Mouse (Mus musculus): ENCODE results near the gene Tex29. TPM values are rescaled to one million over a fixed set of nuclear protein-coding genes. Genes with fewer than 3 reads are reported as not detected.
"Not testable (repeated sequence)": the region's sequence is repeated elsewhere in the genome, so short reads cannot be mapped to it uniquely, and the experiment has no call there.

Gene Tex29
- polyA plus RNA-seq, 1 experiment from 2014 or later = not detected

GRCm38 (mm10) chr8:11841571-11841970 is 1.3 kb downstream of the Tex29 start:
- H3K27ac ChIP-seq (ENCODE audit: low read length) = peak overlapping the region; percentile 23
- peaks cover 11% of the 10 kb centered on the region for H3K4me1 ChIP-seq (replicated peaks; ENCODE audit: control insufficient read depth, insufficient read depth, low read length)
- H3K4me3 ChIP-seq (ENCODE audit: low read length) = no peak overlapping the region
- H3K9me3 ChIP-seq (ENCODE audit: control insufficient read depth, low read length) = no peaks in the 10 kb centered on the region
- H3K4me2 ChIP-seq (ENCODE audit: low read depth, low read length) = peak overlapping the region; percentile 13; the same call in 1 of the 2 replicates
- no peaks in the 10 kb centered on the region for H3K27me3 ChIP-seq (ENCODE audit: control insufficient read depth, insufficient read depth, low read depth, low read length)
- no peak overlapping the region for H3K9ac ChIP-seq (ENCODE audit: low read length)
- ATAC-seq (ENCODE audit: low read depth) = peak; percentile 55
- no peaks in the 10 kb centered on the region for H3K36me3 ChIP-seq (ENCODE audit: control insufficient read depth, insufficient read depth, low read length)
- 21% methylated on average over 8 of the region's 8 CpGs for WGBS

- no peak overlapping the region for H3K27ac ChIP-seq (ENCODE audit: low read length)
- no peaks in the 10 kb centered on the region for H3K36me3 ChIP-seq (ENCODE audit: control insufficient read depth, insufficient read depth, low read length)
- no peaks in the 10 kb centered on the region for H3K27me3 ChIP-seq (ENCODE audit: control insufficient read depth, insufficient read depth, low read depth, low read length)
- 74% methylated on average over 8 of the region's 8 CpGs for WGBS
- no peaks in the 10 kb centered on the region for H3K9me3 ChIP-seq (ENCODE audit: control insufficient read depth, low read length)
- H3K4me3 ChIP-seq (ENCODE audit: low read length) = no peak overlapping the region
- H3K4me2 ChIP-seq (ENCODE audit: low read depth, low read length) = no peak overlapping the region
- peaks cover 11% of the 10 kb centered on the region for H3K4me1 ChIP-seq (replicated peaks; ENCODE audit: control insufficient read depth, insufficient read depth, low read length)
- no peak overlapping the region for H3K9ac ChIP-seq (ENCODE audit: low read length)
- ATAC-seq (ENCODE audit: low read depth) = no peak
Measured at GRCm38 (mm10) chr8:11842757-11843156, 2.5 kb downstream of the Tex29 start.

- Histone ChIP-seq H3K4me2 (ENCODE audit: low read depth, low read length) (no peak overlapping the region), H3K27ac (ENCODE audit: low read length) (no peak overlapping the region), H3K9ac (ENCODE audit: low read length) (no peak overlapping the region), H3K9me3 (ENCODE audit: control insufficient read depth, low read length) (no peaks in the 10 kb centered on the region), H3K27me3 (ENCODE audit: control insufficient read depth, insufficient read depth, low read depth, low read length) (no peaks in the 10 kb centered on the region), H3K4me1 (replicated peaks; ENCODE audit: control insufficient read depth, insufficient read depth, low read length) (peaks cover 11% of the 10 kb centered on the region), H3K4me3 (ENCODE audit: low read length) (no peak overlapping the region), H3K36me3 (ENCODE audit: control insufficient read depth, insufficient read depth, low read length) (no peaks in the 10 kb centered on the region)
- ATAC-seq (ENCODE audit: low read depth) = 0 out of 2 replicates have a peak, but pooled peaks have one; percentile 21
- WGBS = 67% methylated on average over 13 of the region's 13 CpGs
Measured at GRCm38 (mm10) chr8:11843677-11844315, 3.5 kb downstream of the Tex29 start.

GRCm38 (mm10) chr8:11844316-11844685 is 4.0 kb downstream of the Tex29 start:
- Histone ChIP-seq H3K9me3 (ENCODE audit: control insufficient read depth, low read length) (no peaks in the 10 kb centered on the region), H3K27me3 (ENCODE audit: control insufficient read depth, insufficient read depth, low read depth, low read length) (no peaks in the 10 kb centered on the region), H3K36me3 (ENCODE audit: control insufficient read depth, insufficient read depth, low read length) (no peaks in the 10 kb centered on the region), H3K27ac (ENCODE audit: low read length) (no peak overlapping the region), H3K4me1 (replicated peaks; ENCODE audit: control insufficient read depth, insufficient read depth, low read length) (peaks cover 11% of the 10 kb centered on the region), H3K9ac (ENCODE audit: low read length) (no peak overlapping the region), H3K4me2 (ENCODE audit: low read depth, low read length) (no peak overlapping the region), H3K4me3 (ENCODE audit: low read length) (no peak overlapping the region)
- WGBS = 59% methylated on average over 7 of the region's 7 CpGs
- peak; percentile 35; the same call in 1 of the 2 replicates for ATAC-seq (ENCODE audit: low read depth)

- no peaks in the 10 kb centered on the region; the same call in 1 of the 2 replicates for H3K4me1 ChIP-seq (replicated peaks; ENCODE audit: control insufficient read depth, insufficient read depth, low read length)
- H3K4me3 ChIP-seq (ENCODE audit: low read length) = no peak overlapping the region
- H3K27ac ChIP-seq (ENCODE audit: low read length) = no peak overlapping the region
- H3K9me3 ChIP-seq (ENCODE audit: control insufficient read depth, low read length) = no peaks in the 10 kb centered on the region
- H3K36me3 ChIP-seq (ENCODE audit: control insufficient read depth, insufficient read depth, low read length) = no peaks in the 10 kb centered on the region
- no peak overlapping the region for H3K9ac ChIP-seq (ENCODE audit: low read length)
- no peak overlapping the region for H3K4me2 ChIP-seq (ENCODE audit: low read depth, low read length)
- no peaks in the 10 kb centered on the region for H3K27me3 ChIP-seq (ENCODE audit: control insufficient read depth, insufficient read depth, low read depth, low read length)
- no peak for ATAC-seq (ENCODE audit: low read depth)
- WGBS = 85% methylated on average over 6 of the region's 6 CpGs
Measured at GRCm38 (mm10) chr8:11846807-11847206, 6.5 kb downstream of the Tex29 start.

GRCm38 (mm10) chr8:11867832-11868231 is 27.6 kb downstream of the Tex29 start:
- no peak for ATAC-seq (ENCODE audit: low read depth)
- H3K36me3 ChIP-seq (ENCODE audit: control insufficient read depth, insufficient read depth, low read length) = no peaks in the 10 kb centered on the region

GRCm38 (mm10) chr8:11874227-11874626 is 34.0 kb downstream of the Tex29 start:
- not testable (repeated sequence) for ATAC-seq (ENCODE audit: low read depth); H3K4me1 ChIP-seq (replicated peaks; ENCODE audit: control insufficient read depth, insufficient read depth, low read length); H3K36me3 ChIP-seq (ENCODE audit: control insufficient read depth, insufficient read depth, low read length); H3K27me3 ChIP-seq (ENCODE audit: control insufficient read depth, insufficient read depth, low read depth, low read length); H3K4me3 ChIP-seq (ENCODE audit: low read length); H3K27ac ChIP-seq (ENCODE audit: low read length); H3K4me2 ChIP-seq (ENCODE audit: low read depth, low read length); H3K9me3 ChIP-seq (ENCODE audit: control insufficient read depth, low read length); H3K9ac ChIP-seq (ENCODE audit: low read length)
- 90% methylated on average over 6 of the region's 6 CpGs for WGBS

More at GRCm38 (mm10) chr8:11867832-11868231, 27.6 kb downstream of the Tex29 start:
- no peak overlapping the region for H3K9ac ChIP-seq (ENCODE audit: low read length)
- no peaks in the 10 kb centered on the region for H3K4me1 ChIP-seq (replicated peaks; ENCODE audit: control insufficient read depth, insufficient read depth, low read length)
- peaks cover 7% of the 10 kb centered on the region for H3K9me3 ChIP-seq (ENCODE audit: control insufficient read depth, low read length)
- no peak overlapping the region for H3K4me2 ChIP-seq (ENCODE audit: low read depth, low read length)
- H3K27ac ChIP-seq (ENCODE audit: low read length) = no peak overlapping the region
- no peaks in the 10 kb centered on the region for H3K27me3 ChIP-seq (ENCODE audit: control insufficient read depth, insufficient read depth, low read depth, low read length)
- H3K4me3 ChIP-seq (ENCODE audit: low read length) = no peak overlapping the region

- 87% methylated on average over 3 of the region's 3 CpGs for WGBS
Measured at GRCm38 (mm10) chr8:11884646-11885045, 44.4 kb downstream of the Tex29 start.

GRCm38 (mm10) chr8:11885881-11886699 is 45.8 kb downstream of the Tex29 start:
- Histone ChIP-seq H3K9ac (ENCODE audit: low read length) (no peak overlapping the region), H3K4me2 (ENCODE audit: low read depth, low read length) (no peak overlapping the region), H3K4me1 (replicated peaks; ENCODE audit: control insufficient read depth, insufficient read depth, low read length) (no peaks in the 10 kb centered on the region), H3K27me3 (ENCODE audit: control insufficient read depth, insufficient read depth, low read depth, low read length) (no peaks in the 10 kb centered on the region), H3K4me3 (ENCODE audit: low read length) (no peak overlapping the region), H3K36me3 (ENCODE audit: control insufficient read depth, insufficient read depth, low read length) (no peaks in the 10 kb centered on the region), H3K27ac (ENCODE audit: low read length) (no peak overlapping the region), H3K9me3 (ENCODE audit: control insufficient read depth, low read length) (peaks cover 4% of the 10 kb centered on the region; the same call in 1 of the 2 replicates)
- ATAC-seq (ENCODE audit: low read depth) = no peak
- whole genome bisulfite sequencing = 60% methylated on average over 12 of the region's 12 CpGs

More at GRCm38 (mm10) chr8:11884646-11885045, 44.4 kb downstream of the Tex29 start:
- Histone ChIP-seq H3K4me1 (replicated peaks; ENCODE audit: control insufficient read depth, insufficient read depth, low read length) (no peaks in the 10 kb centered on the region), H3K9me3 (ENCODE audit: control insufficient read depth, low read length) (peaks cover 4% of the 10 kb centered on the region; the same call in 1 of the 2 replicates), H3K9ac (ENCODE audit: low read length) (no peak overlapping the region), H3K36me3 (ENCODE audit: control insufficient read depth, insufficient read depth, low read length) (no peaks in the 10 kb centered on the region), H3K4me2 (ENCODE audit: low read depth, low read length) (no peak overlapping the region), H3K27me3 (ENCODE audit: control insufficient read depth, insufficient read depth, low read depth, low read length) (no peaks in the 10 kb centered on the region), H3K27ac (ENCODE audit: low read length) (no peak overlapping the region), H3K4me3 (ENCODE audit: low read length) (no peak overlapping the region)
- ATAC-seq (ENCODE audit: low read depth) = no peak

Measured in lung, embryonic 16.5 days (tissue).